Mouse (Mus musculus) megakaryocyte-erythroid progenitor cell, adult 5-6 weeks (primary cell): ENCODE data around the gene Fam131c. TPM values are rescaled to one million over a fixed set of nuclear protein-coding genes. Genes with fewer than 3 reads are reported as not detected.

ENCODE experiments used
- ATAC-seq: replicated peaks from 2 replicates; pipeline ENCODE4 v1.8.0; 2016; ENCODE audit warnings: mild to moderate bottlenecking, inconsistent platforms; ENCODE audit not compliant: severe bottlenecking, poor library complexity, low FRiP score, low TSS enrichment
- total RNA-seq, 2 experiments: library from RNA; stranded (forward) in 1 of 2; stranded (reverse) in 1 of 2; fragments of 200-1000, 215-1000 nt in 1 of 2; fragments of >200 nt in 1 of 2; fragmentation: Nextera tagmentation in 1 of 2; gene quantifications; 2 replicates each; pipeline ENCODE4 v1.2.3; 2014 to 2017

Fam131c gene
- not detected in 2 replicates for total RNA-seq (2014; fragmentation: Nextera tagmentation)
- total RNA-seq (2017), result not detected in 2 replicates

- ATAC-seq, result no peak
These were observed at the start of gene Fam131c for GRCm38 (mm10) chr4:141367997-141368791. Gene Fam131c, plus strand, starts transcription at chr4:141368220.

GRCm38 (mm10) chr4:141322526-141322925, 45.5 kb upstream of the Fam131c start:
- ATAC-seq, result no peak

- no peak for ATAC-seq
These were observed 43.2 kb upstream of the Fam131c start for GRCm38 (mm10) chr4:141324771-141325191.

GRCm38 (mm10) chr4:141325636-141326035, 42.4 kb upstream of the Fam131c start:
- no peak for ATAC-seq

GRCm38 (mm10) chr4:141327075-141327474, 40.9 kb upstream of the Fam131c start:
- ATAC-seq, result no peak

DNA sequence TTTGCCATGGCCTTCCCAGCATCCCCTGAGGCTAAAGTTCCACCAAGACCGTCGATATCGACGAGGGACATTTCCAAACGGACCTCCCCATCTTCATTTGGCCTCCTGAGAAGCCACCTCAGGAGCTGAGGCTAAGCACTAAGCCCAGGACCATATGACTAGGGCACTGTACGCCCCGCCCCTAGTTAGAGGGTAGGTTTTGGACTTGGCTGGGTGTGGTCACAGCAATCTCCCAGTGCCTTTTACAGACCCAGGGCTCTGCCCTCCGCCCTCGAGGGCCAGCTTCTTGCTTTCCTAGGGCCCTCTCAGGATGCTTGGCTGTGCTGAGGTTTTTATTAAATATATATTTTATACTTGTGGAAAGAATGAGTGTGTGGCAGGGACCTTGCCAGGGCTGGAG, 39.3 kb upstream of the Fam131c start:
- no peak for ATAC-seq

GRCm38 (mm10) chr4:141329968-141330367, 38.1 kb upstream of the Fam131c start:
- ATAC-seq, result no peak

GRCm38 (mm10) chr4:141331446-141331845, 36.6 kb upstream of the Fam131c start:
- no peak for ATAC-seq

- no peak for ATAC-seq
These were observed 35.8 kb upstream of the Fam131c start for GRCm38 (mm10) chr4:141332258-141332657.

DNA sequence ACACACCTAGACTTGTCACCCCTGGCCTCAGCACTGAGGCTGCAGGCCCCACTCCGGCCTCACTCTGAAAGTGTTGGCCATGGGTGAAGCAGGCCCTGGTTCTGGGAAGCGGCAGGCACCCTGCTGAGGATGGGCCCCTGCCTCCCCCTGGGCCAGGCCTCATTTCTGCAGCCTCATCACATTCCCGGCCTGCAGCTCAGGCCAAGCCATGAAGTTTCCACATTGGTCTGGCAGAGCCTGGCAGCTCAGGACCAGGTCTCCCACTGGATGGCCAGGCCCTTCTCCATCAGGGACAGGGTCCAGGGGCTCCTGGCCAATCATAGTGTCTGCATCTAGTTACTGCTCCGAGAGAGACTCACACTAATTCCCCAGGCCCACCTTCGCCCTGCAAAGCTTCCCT, 33.3 kb upstream of the Fam131c start:
- no peak for ATAC-seq

- no peak for ATAC-seq
These were observed 32.7 kb upstream of the Fam131c start for GRCm38 (mm10) chr4:141335263-141335796.

- ATAC-seq, result no peak
These were observed 31.8 kb upstream of the Fam131c start for GRCm38 (mm10) chr4:141336196-141336595.

DNA sequence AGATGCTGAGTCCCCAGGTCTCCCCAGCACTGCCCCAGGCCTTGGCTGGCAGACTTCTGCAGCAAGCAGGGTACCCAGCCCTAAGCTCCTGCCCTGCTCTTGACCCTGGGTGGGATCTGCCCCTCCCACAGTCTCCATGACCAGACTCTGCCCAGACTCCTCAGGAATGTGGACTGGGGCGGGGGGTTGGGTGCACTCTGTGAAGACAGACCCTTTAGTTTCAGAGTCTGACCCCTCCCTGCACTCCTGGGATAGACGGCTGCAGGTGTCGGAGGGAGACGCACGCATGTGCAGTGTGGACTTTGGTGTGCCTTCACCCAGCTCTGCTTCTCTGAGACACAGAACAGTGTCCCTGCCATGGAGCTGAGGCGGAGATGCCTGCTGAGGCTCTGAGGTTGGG, 30.0 kb upstream of the Fam131c start:
- ATAC-seq, result no peak

GRCm38 (mm10) chr4:141338853-141339252, 29.2 kb upstream of the Fam131c start:
- no peak for ATAC-seq

DNA sequence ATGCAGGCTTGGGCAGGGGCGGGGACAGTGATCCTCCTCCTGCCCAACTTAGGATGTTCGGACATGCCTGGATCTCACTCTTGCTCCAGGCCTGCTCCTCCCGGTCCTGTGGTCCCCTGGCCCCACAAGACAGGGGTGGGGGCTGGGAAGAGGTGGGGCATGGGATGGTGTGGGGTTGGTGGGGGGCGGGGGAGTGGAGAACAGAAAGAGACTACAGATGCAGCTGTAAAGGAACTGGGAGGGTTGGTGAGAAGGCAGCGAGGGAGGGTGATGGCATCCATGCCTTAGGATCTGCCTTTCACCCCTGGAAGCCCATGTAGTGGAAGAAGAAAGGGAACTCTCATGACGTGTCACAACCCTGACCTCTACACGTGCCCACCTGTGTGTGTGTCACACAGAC, 26.5 kb upstream of the Fam131c start:
- no peak for ATAC-seq

- ATAC-seq, result no peak
These were observed 24.5 kb upstream of the Fam131c start for GRCm38 (mm10) chr4:141343515-141343914.

GRCm38 (mm10) chr4:141345219-141345618, 22.8 kb upstream of the Fam131c start:
- no peak for ATAC-seq

- ATAC-seq, result no peak
These were observed 20.6 kb upstream of the Fam131c start for GRCm38 (mm10) chr4:141347365-141347797.

DNA sequence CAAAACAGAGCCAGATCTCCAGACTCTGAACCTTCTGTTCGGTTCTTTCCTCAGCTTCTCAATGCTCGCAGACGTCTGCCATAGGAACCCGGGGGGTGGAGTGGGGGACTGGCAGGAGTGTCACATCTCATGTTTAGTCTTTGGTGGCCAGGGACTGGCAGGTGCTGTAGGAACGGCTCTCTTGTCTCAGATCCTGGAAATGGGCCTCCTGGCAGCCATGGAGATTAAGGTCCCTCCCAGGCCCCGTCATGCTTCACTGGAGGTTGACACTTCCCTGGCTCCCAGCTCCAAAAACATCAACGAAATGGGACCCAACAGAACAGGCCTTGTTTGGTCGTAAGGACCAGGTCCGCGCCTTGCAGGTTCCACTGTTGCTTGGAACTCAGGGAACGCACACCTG, 19.4 kb upstream of the Fam131c start:
- no peak for ATAC-seq

- ATAC-seq, result no peak
These were observed 18.0 kb upstream of the Fam131c start for GRCm38 (mm10) chr4:141350015-141350414.

- ATAC-seq, result no peak
These were observed 16.0 kb upstream of the Fam131c start for GRCm38 (mm10) chr4:141351972-141352371.
